Mouse (Mus musculus) c-Kit-positive CD71-positive TER-119-positive erythroid progenitor cells, embryonic 14.5 days (primary cell): ENCODE measurements around the gene Chaf1b.
A peak's percentile ranks its signal among the peaks of the same experiment; 100 is the strongest.

ENCODE experiments used
- DNase-seq: peaks from one replicate; pipeline ENCODE4 v3.0.0-alpha.2; 2013; ENCODE audit warnings: low spot score

Chaf1b gene

GRCm38 (mm10) chr16:93913881-93914576 is 30.3 kb downstream of the Chaf1b start:
- no peak for DNase-seq

GRCm38 (mm10) chr16:93915338-93915849 is 31.7 kb downstream of the Chaf1b start:
- no peak for DNase-seq

- DNase-seq: peak; percentile 85
These were observed 34.3 kb downstream of the Chaf1b start for GRCm38 (mm10) chr16:93917712-93918678.

GRCm38 (mm10) chr16:93918679-93919060 is 35.0 kb downstream of the Chaf1b start:
- no peak for DNase-seq

- no peak for DNase-seq
These were observed 35.5 kb downstream of the Chaf1b start for GRCm38 (mm10) chr16:93919189-93919588.

- DNase-seq: no peak
These were observed 37.0 kb downstream of the Chaf1b start for GRCm38 (mm10) chr16:93920673-93921072.

- no peak for DNase-seq
These were observed 39.2 kb downstream of the Chaf1b start for GRCm38 (mm10) chr16:93922835-93923389.

GRCm38 (mm10) chr16:93923788-93924187 is 40.1 kb downstream of the Chaf1b start:
- no peak for DNase-seq

- DNase-seq: no peak
These were observed 42.1 kb downstream of the Chaf1b start for GRCm38 (mm10) chr16:93925684-93926247.

GRCm38 (mm10) chr16:93929370-93930032 is 45.8 kb downstream of the Chaf1b start:
- no peak for DNase-seq

GRCm38 (mm10) chr16:93932185-93933168 is 48.8 kb downstream of the Chaf1b start:
- DNase-seq: no peak

- DNase-seq: no peak
These were observed 50.9 kb downstream of the Chaf1b start for GRCm38 (mm10) chr16:93934588-93934987.

- no peak for DNase-seq
These were observed 51.3 kb downstream of the Chaf1b start for GRCm38 (mm10) chr16:93935009-93935408.

GRCm38 (mm10) chr16:93938400-93938846 is 54.7 kb downstream of the Chaf1b start:
- DNase-seq: peak; percentile 66

GRCm38 (mm10) chr16:93939961-93940360 is 56.3 kb downstream of the Chaf1b start:
- DNase-seq: no peak

- DNase-seq: no peak
These were observed 58.3 kb downstream of the Chaf1b start for GRCm38 (mm10) chr16:93941781-93942567.

GRCm38 (mm10) chr16:93942796-93943502 is 59.2 kb downstream of the Chaf1b start:
- DNase-seq: no peak

- no peak for DNase-seq
These were observed 60.6 kb downstream of the Chaf1b start for GRCm38 (mm10) chr16:93944301-93944700.

- no peak for DNase-seq
These were observed 63.7 kb downstream of the Chaf1b start for GRCm38 (mm10) chr16:93947396-93947795.
